Mouse (Mus musculus): ENCODE data around the gene 5730409E04Rik.
A peak's percentile ranks its signal among the peaks of the same experiment; 100 is the strongest.

Gene 5730409E04Rik

DNA sequence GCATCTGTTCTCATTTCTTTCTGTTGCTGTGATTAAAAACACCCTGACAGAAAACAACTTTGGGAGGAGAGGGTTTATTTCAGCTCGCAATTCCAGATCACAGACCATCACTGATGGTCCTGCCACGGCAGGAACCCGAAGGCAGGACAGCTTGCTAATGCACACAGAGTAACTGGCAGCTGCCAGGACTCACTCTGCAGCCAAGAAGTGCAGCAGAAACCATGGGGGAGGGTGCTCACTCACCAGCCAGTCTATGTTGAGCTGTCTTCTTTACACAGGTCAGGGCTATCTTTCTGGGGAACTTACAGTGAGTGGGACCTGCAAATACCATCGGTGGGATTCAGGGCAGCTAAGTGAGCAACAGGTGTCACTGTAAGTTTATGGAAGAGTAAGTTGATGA, 27.8 kb downstream of the 5730409E04Rik start:
- no peak for DNase-seq (ENCODE audit: low read depth)

DNA sequence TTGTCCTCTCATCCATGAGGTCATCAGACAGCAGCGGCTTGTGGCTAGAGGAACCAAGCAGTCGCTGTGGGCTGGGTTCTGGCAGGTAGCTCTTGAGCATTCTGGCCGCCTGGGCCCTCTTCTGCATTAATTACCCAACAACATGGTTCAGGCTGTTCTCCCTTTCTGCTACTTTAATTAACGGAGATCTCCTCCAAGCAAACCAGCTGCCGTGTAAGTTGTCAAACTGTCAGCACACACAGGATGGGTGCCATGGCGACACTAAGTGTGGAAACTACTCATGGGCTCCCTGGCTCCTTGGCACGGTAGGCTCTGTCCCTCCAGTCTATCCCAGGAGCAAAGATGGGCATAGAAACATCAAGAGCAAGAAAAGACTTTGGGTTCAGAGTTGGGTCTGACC, 29.7 kb downstream of the 5730409E04Rik start:
- no peak for DNase-seq (ENCODE audit: low read depth)

DNA sequence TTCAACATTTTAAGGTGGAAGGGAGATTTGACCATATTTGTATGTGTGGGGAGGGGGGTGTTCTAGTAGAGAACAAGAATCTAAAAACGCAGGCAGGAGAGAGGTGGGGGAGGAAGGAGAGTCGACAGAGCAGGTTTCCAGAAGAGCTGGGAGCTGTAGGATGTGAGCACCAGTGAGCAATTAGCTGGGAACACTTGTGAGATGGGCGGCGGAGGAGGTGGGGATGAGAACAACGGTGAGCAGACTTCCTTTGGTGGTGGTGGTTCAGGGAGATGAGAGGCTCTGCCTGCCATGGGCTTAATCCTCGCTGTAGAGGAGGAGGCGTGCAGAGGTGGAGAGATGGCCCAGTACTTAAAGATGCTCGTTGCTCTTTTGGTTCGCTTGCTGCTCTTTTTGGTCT, 32.3 kb downstream of the 5730409E04Rik start:
- no peak for DNase-seq (ENCODE audit: low read depth)

DNA sequence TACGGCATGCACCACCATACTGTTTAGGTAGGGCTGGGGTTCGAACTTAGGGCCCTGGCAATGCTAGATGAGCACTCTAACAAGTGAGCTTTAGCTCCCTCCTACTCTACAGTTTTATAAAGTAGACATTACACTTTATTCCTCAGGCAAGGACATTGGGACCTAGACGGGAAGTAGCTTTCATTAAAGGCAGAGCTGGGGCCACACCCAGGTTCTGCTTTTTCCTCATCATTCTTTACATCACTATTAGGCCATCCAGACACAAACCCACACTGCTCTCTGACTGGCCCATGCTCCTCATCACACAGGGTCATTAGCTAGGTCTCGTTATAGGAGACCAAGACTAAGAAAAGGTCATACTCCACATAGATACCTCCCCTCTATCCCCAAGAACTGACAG, 34.2 kb downstream of the 5730409E04Rik start:
- DNase-seq (ENCODE audit: low read depth), result no peak

DNA sequence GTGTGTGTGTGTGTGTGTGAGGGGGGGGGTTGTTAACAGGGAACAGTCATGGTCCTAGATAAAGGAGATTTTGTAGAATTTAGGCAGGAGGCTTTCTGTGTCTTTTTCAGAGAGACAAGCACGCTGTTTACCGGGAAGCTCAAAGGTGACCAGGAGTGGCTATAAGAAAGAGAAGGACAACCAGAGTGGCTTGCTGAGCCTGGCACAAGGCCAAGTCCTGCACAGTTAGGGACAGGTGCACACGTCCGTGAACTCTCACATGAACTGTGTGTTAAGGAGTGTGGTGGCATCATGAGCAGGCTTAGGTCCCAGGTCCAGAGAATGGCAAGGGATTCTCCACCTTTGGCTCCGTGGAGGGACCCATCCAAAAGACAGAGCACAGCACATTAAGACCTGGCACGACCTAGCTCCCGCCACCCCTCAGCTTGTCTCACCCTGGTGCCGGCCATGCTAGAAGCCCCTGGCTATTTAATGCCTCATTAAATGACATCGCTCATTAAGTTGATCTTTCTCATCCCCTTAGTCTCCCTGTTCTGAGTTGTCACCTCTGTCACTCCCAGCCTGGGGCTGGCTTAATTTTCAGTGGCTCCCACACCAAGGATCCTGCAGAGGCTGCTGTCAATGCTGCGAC, 34.8 kb downstream of the 5730409E04Rik start:
- DNase-seq (ENCODE audit: low read depth), result no peak

DNA sequence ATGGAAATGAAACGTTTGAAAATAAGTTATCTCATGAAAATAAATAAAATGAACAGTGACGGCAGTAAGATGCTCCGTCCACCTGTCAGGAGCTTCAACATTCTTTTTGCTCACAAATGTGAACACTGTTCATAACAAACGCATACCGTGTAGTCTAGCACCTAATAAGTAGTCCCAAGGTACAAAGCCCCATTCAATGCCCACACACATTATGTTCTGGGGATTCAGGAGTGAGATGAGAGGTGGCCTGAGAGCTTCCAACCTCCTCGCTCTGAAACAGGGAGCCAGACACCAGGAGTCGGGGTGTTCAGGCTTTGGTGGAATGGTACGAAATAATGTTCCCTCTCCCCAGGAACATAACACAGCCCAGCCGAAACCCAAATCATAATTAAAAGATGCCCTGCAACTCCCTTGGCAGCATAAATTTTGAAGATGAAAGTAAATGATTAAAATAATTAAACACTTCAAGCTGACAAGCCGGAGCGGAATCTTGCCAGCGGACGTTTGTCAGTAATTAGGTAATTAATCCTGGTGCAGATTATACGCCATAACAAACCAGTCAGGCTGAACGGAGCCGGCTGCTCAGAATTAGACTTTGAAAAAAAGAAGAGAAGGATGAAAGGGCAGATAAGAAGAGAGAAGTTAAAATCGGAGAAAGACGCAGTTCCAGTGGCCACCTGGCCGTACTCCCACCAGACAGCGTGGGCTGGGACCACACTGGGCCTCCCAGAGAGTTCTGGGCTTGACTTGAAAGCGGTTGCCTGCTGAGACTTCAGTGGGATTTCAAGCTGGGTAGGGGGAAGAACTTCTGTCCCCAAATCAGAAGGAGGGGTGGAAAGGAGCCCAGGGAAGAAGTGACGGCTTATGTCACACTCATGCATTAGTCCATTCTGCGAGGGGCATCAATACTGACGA, 38.6 kb downstream of the 5730409E04Rik start:
- no peak for DNase-seq (ENCODE audit: low read depth)

DNA sequence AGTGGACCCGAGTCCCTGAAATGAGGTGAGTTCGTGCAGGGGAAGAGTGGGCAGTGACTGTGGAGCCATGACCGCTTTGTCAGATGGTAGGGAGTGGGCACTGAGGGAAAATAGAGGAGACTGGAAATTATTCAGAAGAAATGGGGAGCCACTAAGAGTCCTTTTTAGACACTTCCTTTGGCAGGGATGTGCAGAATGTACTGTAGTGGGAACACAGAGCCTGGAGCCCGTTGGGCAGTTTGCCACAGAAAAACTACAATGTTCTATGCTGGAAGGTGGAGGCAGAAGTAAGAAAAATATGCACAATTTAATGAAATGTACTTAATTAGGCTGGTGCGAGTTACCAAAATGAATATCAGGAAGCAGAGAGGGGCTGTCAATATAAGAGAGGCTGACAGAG, 43.5 kb downstream of the 5730409E04Rik start:
- no peak for DNase-seq (ENCODE audit: low read depth)

DNA sequence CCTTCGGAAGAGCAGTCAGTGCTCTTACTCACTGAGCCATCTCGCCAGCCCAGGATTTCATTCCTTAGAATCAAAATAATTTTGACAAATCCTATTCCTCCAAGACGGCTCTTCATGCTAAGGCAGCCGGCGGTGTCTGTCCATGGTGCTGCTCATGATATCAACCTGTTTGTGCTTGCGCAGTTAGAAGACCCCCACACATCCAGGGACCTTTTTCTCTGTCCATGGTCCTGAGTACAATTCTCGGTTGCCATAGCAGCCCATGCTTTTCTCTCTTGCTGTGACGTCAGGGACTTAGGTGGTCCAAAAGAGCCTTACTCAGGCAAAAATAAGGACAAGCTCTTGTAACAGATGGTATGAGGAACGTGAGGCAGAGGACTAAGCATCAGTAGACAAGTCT, 45.7 kb downstream of the 5730409E04Rik start:
- peak; percentile 40 for DNase-seq (ENCODE audit: low read depth)

DNA sequence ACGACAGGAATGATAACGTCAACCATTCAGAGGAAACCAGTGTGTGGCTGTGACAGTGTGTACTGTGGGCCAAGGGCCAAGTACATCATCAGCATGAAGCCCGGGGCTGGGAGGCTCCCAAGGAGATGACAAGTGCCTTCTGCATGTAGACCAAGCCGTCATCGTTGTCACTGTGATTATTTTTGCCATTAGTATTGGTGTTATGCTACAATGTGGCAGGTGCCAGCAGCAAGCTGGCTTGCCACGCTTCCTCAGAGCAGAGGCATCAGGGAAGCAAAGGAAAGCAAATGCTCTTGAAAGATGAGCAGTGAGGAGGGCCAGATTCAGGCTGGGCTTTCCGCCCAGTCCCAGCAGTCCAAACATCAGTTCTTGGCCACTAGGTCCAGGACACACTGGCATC, 51.6 kb downstream of the 5730409E04Rik start:
- no peak for DNase-seq (ENCODE audit: low read depth)

Measured in 416B (cell line).